Mouse (Mus musculus) kidney, embryonic 15.5 days (tissue): ENCODE results near the gene Cdh4. TPM values are rescaled to one million over a fixed set of nuclear protein-coding genes. Genes with fewer than 3 reads are reported as not detected.
A peak's percentile ranks its signal among the peaks of the same experiment; 100 is the strongest.

ENCODE experiments used
- ATAC-seq: fragments of 200-750 bp; cut with Nextera tagmentation; replicated peaks from 2 replicates; pipeline ENCODE4 v1.8.0; 2017; ENCODE audit warnings: moderate TSS enrichment; ENCODE audit not compliant: low FRiP score
- H3K27ac ChIP-seq: fragments of 300-500 bp; sonication (generic); 2 replicates; pipeline ENCODE4 v1.5.1; 2015; ENCODE audit warnings: mild to moderate bottlenecking, inconsistent platforms
- H3K27me3 ChIP-seq: fragments of 300-500 bp; sonication (generic); 2 replicates; pipeline ENCODE4 v1.6.1; 2015; ENCODE audit warnings: inconsistent platforms
- H3K36me3 ChIP-seq: fragments of 300-500 bp; sonication (generic); 2 replicates; pipeline ENCODE4 v1.6.1; 2015; ENCODE audit warnings: inconsistent platforms
- H3K4me1 ChIP-seq: fragments of 300-500 bp; sonication (generic); 2 replicates; pipeline ENCODE4 v1.6.1; 2015; ENCODE audit warnings: inconsistent platforms
- H3K4me2 ChIP-seq: fragments of 300-500 bp; sonication (generic); 2 replicates; pipeline ENCODE4 v1.6.1; 2015; ENCODE audit warnings: moderate library complexity, mild to moderate bottlenecking, inconsistent platforms
- H3K4me3 ChIP-seq: fragments of 300-500 bp; sonication (generic); replicated peaks from 2 replicates; pipeline ENCODE4 v1.5.1; 2015; ENCODE audit warnings: mild to moderate bottlenecking, inconsistent platforms
- H3K9ac ChIP-seq: fragments of 300-500 bp; sonication (generic); 2 replicates; pipeline ENCODE4 v1.6.1; 2015; ENCODE audit warnings: mild to moderate bottlenecking, inconsistent platforms
- H3K9me3 ChIP-seq: fragments of 300-500 bp; sonication (generic); replicated peaks from 2 replicates; pipeline ENCODE4 v1.6.1; 2016; ENCODE audit warnings: inconsistent platforms
- WGBS: fragments of 180-500 bp; shearing (Covaris S2); methylation state at CpG from one replicate; pipeline ENCODE4 v1.1.7; 2015; ENCODE audit warnings: mixed read lengths; 5-methylcytosine and 5-hydroxymethylcytosine counted together
- polyA plus RNA-seq: library from polyadenylated mRNA; unstranded; fragments of >200 nt; fragmentation: Nextera tagmentation; extraction: Ambion mirVana; gene quantifications from 2 replicates; pipeline ENCODE4 v1.2.1, GENCODE M21; 2015

Gene Cdh4
- polyA plus RNA-seq, 1 experiment from 2014 or later, result 23.2 TPM

DNA sequence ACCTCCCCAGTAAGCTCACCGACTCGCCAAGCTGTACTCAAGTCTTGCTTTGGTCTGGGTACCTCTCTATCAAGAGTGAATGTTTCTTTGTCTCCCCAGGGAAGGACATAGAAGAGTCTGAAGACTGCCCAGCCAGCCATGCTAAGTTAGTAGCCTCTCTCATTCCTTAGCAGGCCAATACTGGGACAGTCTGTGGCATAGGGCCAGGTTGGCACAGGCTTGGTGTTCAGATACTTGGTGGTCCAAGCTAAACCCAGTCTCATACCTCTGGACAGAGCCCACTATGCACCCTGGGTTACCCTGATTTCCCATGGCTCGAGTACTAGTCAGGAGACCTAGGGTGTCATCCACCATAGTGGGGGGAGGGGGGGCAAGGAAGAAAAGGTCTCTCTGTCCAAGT lies 1.1 kb upstream of the Cdh4 start:
- WGBS, result 73% methylated on average over 3 of the region's 3 CpGs
- H3K9me3 ChIP-seq, result no peaks in the 10 kb centered on the region
- no peak overlapping the region for H3K4me3 ChIP-seq
- peaks cover 39% of the 10 kb centered on the region for H3K4me1 ChIP-seq
- H3K27me3 ChIP-seq, result peaks cover 34% of the 10 kb centered on the region
- H3K36me3 ChIP-seq, result no peaks in the 10 kb centered on the region
- ATAC-seq, result no peak
- no peak overlapping the region for H3K9ac ChIP-seq
- H3K4me2 ChIP-seq, result no peak overlapping the region
- no peak overlapping the region for H3K27ac ChIP-seq

DNA sequence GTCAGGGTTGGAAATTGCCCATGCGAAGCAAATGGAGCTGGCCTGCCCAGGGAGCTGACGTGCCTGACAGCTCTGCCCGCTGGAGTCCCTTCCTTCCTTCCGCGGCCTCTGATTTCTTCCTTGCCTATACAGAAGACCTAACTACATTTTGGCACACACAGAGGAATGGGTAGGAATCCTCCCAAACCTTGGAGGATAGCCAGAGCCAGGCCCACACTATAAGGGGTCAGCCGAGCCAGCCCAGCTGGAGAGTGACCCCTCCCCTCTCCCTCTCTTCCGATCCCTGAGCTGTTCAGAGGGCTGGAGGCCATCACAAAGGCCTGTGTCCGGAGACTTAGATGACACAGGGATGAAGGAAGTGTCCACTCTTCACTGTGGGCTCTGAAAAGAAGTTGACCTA lies 514 bp upstream of the Cdh4 start:
- peaks cover 39% of the 10 kb centered on the region for H3K4me1 ChIP-seq
- H3K27ac ChIP-seq, result peak overlapping the region; percentile 83
- WGBS, result 3% methylated on average over 8 of the region's 8 CpGs
- no peaks in the 10 kb centered on the region for H3K9me3 ChIP-seq
- H3K9ac ChIP-seq, result 0 out of 2 replicates have a peak overlapping the region, but pooled peaks have one; percentile 11
- peak overlapping the region; percentile 91 for H3K4me2 ChIP-seq
- ATAC-seq, result peak; percentile 46
- peaks cover 34% of the 10 kb centered on the region for H3K27me3 ChIP-seq
- H3K4me3 ChIP-seq, result peak overlapping the region; percentile 63
- no peaks in the 10 kb centered on the region for H3K36me3 ChIP-seq

DNA sequence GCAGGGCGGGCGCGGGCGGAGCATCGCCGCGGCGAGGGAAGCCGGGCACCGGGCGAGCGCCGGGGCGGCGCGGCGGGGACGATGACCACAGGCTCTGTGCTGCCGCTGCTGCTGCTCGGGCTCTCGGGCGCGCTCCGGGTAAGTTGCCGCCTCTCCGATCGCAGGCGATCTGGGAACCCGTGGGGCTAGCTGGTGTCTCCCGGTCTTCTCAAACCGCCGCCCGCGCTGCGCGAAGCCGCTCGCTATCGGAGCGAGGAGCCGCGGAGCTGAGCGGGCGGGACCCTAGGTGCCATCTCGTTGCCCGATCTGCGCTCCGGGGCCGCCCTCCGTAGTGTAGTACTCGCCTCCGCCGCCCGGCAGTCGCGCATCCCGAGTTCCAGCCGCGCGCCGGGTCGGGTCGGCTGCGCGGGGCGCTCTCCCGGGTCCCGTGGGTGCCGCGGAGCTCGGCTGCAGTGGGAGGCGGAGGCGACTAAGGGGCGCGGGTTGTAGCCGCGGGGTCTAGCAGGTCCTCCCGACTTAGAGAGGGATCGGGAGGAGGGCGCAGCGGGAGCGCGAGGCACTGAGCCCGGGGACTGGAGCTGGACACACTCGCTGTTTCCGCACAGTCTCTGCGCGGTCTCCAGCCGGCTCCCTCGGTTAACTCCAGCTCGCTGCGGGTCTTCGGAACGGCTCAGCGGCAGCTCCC lies 452 bp downstream of the Cdh4 start:
- under 1% methylated on average over 89 of the region's 95 CpGs for whole genome bisulfite sequencing
- Histone ChIP-seq H3K36me3 (no peaks in the 10 kb centered on the region), H3K27me3 (peaks cover 30% of the 10 kb centered on the region), H3K27ac (peak overlapping the region; percentile 83), H3K4me3 (peak overlapping the region; percentile 63), H3K4me2 (peak overlapping the region; percentile 91), H3K4me1 (peaks cover 39% of the 10 kb centered on the region), H3K9me3 (no peaks in the 10 kb centered on the region), H3K9ac (peak overlapping the region; percentile 71)
- peak; percentile 66 for ATAC-seq

DNA sequence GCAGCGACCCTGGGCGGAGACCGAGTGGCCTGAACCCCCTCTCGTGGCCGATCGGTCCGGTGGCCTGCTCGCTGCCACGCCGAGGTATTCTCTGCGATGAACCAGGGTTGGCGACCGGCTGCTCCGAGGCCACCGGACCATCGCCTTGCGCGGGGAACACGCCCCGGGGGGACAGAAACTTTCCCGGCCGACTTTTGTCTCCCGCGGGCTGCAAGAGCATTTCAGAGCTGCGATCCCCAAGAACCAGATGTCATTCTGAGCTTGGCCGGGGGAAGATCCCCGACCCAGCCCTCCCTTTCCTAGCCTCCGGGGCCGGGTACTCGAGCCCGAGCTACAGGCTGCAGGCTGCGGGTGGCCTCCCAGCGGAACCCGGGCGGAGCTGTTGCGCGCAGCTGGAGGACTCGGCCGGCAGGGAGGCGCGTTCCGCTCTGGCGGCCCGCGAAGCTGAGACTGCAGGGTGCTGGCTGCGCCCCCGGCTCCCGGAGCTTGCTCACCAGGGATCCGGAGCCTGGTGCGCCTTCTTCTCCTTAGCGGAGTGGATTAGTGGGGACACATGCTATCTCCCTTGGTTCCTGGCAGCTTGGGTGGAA lies 1.1 kb downstream of the Cdh4 start:
- peak; percentile 80 for ATAC-seq
- H3K27me3 ChIP-seq, result peaks cover 30% of the 10 kb centered on the region
- H3K4me2 ChIP-seq, result peak overlapping the region; percentile 91
- H3K9ac ChIP-seq, result peak overlapping the region; percentile 71
- peaks cover 39% of the 10 kb centered on the region for H3K4me1 ChIP-seq
- H3K36me3 ChIP-seq, result no peaks in the 10 kb centered on the region
- WGBS, result under 1% methylated on average over 51 of the region's 51 CpGs
- H3K9me3 ChIP-seq, result no peaks in the 10 kb centered on the region
- peak overlapping the region; percentile 83 for H3K27ac ChIP-seq
- H3K4me3 ChIP-seq, result peak overlapping the region; percentile 63

DNA sequence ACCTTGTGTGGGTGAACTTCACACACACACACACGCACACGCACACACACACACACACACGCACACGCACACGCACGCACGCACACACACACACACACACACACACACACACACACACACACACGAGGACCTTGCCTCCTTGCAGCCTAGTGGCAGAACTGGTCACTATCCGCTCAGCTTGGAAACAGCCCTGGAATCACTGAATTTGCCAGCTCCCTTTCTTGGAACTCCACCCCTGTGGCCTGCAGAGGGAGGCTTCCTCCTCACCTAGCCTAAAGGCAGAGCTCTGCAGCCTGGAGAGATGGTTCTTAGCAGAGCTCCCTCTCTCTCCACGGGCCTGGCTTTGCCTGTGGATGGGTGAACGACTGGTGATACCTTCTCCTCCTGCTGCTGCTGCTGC lies 1.7 kb downstream of the Cdh4 start:
- 14% methylated on average over 11 of the region's 11 CpGs for WGBS
- no peaks in the 10 kb centered on the region for H3K36me3 ChIP-seq
- H3K27me3 ChIP-seq, result peaks cover 30% of the 10 kb centered on the region
- H3K4me3 ChIP-seq, result peak overlapping the region; percentile 63
- H3K27ac ChIP-seq, result no peak overlapping the region
- peaks cover 39% of the 10 kb centered on the region for H3K4me1 ChIP-seq
- no peaks in the 10 kb centered on the region; the same call in 1 of the 2 replicates for H3K9me3 ChIP-seq
- peak overlapping the region; percentile 91 for H3K4me2 ChIP-seq
- peak overlapping the region; percentile 71; the same call in 1 of the 2 replicates for H3K9ac ChIP-seq
- no peak for ATAC-seq

DNA sequence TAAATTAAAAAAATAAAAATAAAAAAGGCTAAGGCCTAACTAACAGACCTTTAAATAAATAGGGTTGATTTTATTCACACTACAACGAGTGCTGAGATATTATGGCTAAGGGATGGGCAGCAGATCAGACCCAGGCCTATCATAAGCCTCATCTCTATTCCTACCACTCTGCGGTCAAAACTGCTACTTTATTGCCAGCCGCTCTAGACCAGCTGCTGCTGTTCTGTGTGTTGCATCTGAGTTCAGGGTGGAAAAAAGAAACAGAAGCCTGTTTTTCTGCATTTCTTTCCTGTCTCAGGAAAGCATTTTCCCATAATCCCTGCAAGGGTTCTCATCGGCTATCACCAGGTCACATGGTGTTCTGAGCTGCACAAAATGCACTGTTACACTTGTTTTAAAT lies 6.0 kb downstream of the Cdh4 start:
- Histone ChIP-seq H3K4me1 (peaks cover 14% of the 10 kb centered on the region), H3K36me3 (peaks cover 20% of the 10 kb centered on the region), H3K4me2 (no peak overlapping the region), H3K9me3 (no peaks in the 10 kb centered on the region; the same call in 1 of the 2 replicates), H3K27me3 (peaks cover 19% of the 10 kb centered on the region), H3K4me3 (no peak overlapping the region), H3K27ac (no peak overlapping the region), H3K9ac (no peak overlapping the region)
- no peak for ATAC-seq
- WGBS, result 90% methylated on average over 4 of the region's 4 CpGs

DNA sequence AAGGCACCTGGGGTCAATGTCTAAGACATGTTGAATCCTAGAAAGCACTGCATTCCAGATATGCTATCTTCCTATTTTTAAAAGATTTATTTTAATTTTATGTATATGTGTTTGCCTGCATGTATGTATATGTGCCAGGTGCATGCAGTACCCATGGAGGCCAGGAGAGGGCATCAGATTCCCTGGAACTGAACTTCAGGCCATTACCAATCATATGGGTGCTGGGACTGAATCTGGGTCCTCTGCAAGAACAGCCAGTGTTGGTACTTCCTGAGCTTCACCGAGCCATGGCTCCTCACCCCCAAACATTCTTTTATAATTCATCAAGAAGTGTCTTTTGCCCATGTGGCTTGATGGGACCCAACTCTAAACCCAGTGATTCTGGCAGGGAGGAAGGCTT lies 6.8 kb downstream of the Cdh4 start:
- no peaks in the 10 kb centered on the region; the same call in 1 of the 2 replicates for H3K9me3 ChIP-seq
- H3K27me3 ChIP-seq, result peaks cover 15% of the 10 kb centered on the region
- H3K4me1 ChIP-seq, result peaks cover 7% of the 10 kb centered on the region
- H3K4me3 ChIP-seq, result no peak overlapping the region
- H3K27ac ChIP-seq, result no peak overlapping the region
- 92% methylated on average over 1 of the region's 1 CpGs for WGBS
- no peak for ATAC-seq
- H3K4me2 ChIP-seq, result no peak overlapping the region
- no peak overlapping the region for H3K9ac ChIP-seq
- H3K36me3 ChIP-seq, result peaks cover 28% of the 10 kb centered on the region

DNA sequence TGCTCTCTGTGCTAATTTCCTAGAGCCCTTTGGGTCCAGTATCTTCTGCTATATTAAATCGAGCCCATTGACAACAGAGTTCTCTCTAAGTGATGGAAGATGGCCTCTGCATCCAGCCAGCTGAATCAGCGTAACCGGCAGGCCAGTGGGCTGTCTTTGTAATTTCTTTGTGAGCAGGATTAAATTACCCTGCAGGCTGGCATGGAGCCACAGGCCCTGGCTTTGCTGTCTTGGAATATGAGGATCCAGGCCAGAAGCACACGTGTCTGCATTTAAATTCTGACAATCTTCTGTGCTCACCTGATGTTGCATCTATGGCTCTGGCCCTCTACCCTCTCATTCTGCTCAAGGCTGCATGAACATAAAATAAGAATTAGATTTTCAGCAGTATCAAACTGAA lies 17.0 kb downstream of the Cdh4 start:
- no peak for ATAC-seq

DNA sequence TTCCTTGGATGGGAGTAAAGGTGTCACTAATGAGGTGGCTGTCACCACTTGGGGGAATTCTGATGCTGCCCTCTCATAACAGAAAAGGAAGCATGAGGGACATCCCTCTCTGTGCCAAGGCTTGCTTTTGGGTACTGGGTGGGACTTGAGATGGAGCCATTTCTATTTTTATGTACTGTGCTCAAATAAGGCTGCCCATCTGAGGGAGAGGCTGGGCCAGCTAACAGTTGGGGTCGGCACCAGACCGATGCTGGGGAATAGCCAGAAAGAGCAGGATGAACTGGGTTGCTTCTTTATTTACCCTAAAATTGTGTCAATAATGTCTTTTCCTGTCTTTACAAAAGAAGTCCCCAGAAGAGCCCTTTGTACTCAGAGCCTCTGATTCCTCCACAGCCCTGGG lies 17.4 kb downstream of the Cdh4 start:
- no peaks in the 10 kb centered on the region for H3K4me1 ChIP-seq
- no peak overlapping the region for H3K27ac ChIP-seq
- no peaks in the 10 kb centered on the region for H3K27me3 ChIP-seq
- peaks cover 89% of the 10 kb centered on the region for H3K9me3 ChIP-seq
- WGBS, result 90% methylated on average over 2 of the region's 2 CpGs
- no peak overlapping the region for H3K9ac ChIP-seq
- H3K4me2 ChIP-seq, result no peak overlapping the region
- H3K4me3 ChIP-seq, result no peak overlapping the region
- peaks cover 87% of the 10 kb centered on the region for H3K36me3 ChIP-seq
- no peak for ATAC-seq

More for the DNA sequence above, 17.0 kb downstream of the Cdh4 start:
- Histone ChIP-seq H3K36me3 (peaks cover 88% of the 10 kb centered on the region), H3K4me2 (no peak overlapping the region), H3K4me1 (no peaks in the 10 kb centered on the region), H3K9ac (no peak overlapping the region), H3K9me3 (peaks cover 88% of the 10 kb centered on the region), H3K27me3 (no peaks in the 10 kb centered on the region), H3K4me3 (no peak overlapping the region), H3K27ac (no peak overlapping the region)
- WGBS, result 88% methylated on average over 4 of the region's 4 CpGs

DNA sequence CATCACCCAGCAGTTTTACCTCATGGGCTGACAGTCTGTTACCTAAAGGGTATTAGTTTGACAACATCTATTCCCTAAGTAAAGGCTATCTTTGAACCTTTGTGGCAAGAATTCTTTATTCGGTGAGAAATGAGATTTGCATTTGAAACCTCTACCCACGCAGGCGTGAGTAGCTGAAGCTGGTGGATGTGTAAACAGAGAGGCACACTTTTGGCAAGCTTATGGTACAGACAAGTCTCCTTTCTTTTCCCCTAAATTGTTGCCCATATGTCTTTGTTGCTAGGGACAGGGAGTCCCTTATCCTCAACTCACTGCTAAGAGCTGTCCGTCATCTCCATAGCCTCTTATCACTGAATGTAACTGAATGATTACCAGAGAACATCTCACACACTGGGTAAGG lies 21.3 kb downstream of the Cdh4 start:
- Histone ChIP-seq H3K9me3 (peaks cover 73% of the 10 kb centered on the region), H3K4me3 (no peak overlapping the region), H3K27me3 (no peaks in the 10 kb centered on the region), H3K27ac (no peak overlapping the region), H3K9ac (no peak overlapping the region), H3K4me2 (no peak overlapping the region), H3K36me3 (peaks cover 67% of the 10 kb centered on the region), H3K4me1 (no peaks in the 10 kb centered on the region; the same call in 1 of the 2 replicates)
- no peak for ATAC-seq
- WGBS, result 93% methylated on average over 4 of the region's 4 CpGs

DNA sequence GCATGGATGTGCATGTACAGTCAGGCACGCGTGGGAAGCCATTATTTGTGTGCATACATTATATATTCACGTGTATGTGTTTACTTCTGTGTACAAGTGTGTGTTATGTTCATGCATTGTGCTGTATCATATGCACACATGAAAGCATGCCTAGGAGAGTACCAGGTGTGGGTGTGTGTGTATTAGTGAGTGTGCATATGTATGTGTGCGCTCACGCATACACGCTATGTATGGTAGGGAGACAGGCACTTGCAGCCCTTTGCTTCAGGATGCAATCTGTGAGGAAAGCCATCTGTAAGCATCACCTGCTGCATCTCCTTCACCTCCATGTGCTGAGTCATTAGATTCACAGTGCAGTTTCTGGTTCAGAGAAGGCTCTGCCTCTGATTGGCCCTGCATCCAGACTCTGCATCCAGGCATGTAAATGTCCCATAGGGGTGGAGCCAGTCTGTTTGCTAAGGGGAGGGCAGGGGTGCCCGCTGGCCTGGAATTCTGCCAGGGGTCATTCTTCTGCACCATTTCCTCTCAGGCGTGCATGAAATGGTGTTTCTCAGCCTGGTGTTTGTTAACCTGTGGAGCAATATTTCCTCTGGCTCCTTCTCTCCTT lies 25.7 kb downstream of the Cdh4 start:
- Histone ChIP-seq H3K36me3 (peaks cover 29% of the 10 kb centered on the region), H3K4me1 (no peaks in the 10 kb centered on the region; the same call in 1 of the 2 replicates), H3K9me3 (peaks cover 29% of the 10 kb centered on the region), H3K27me3 (no peaks in the 10 kb centered on the region), H3K27ac (peak overlapping the region; percentile 18; the same call in 1 of the 2 replicates), H3K9ac (no peak overlapping the region), H3K4me3 (no peak overlapping the region), H3K4me2 (no peak overlapping the region)
- WGBS, result 79% methylated on average over 8 of the region's 8 CpGs
- ATAC-seq, result peak; percentile 66; the same call in 1 of the 2 replicates

DNA sequence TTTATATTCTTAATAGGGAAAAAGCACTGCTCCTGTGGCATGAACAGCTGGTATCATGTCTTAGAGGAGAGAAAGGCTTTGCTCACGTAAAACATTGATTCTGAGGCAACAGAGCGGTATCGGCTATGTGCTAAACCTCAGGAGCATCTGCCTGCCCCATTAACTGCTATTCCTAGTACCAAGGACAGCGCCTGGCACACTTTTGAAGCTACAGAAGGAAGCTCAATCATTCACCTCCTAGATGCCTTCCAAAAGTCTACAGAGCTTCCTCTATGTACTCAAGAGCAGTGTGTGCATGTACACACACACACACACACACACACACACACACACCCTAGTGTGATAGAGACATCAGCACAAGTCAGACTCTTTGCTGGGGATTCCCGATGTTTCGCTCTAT lies 34.4 kb downstream of the Cdh4 start:
- Histone ChIP-seq H3K4me3 (no peak overlapping the region), H3K27me3 (no peaks in the 10 kb centered on the region), H3K9me3 (no peaks in the 10 kb centered on the region), H3K9ac (no peak overlapping the region), H3K36me3 (no peaks in the 10 kb centered on the region), H3K4me1 (no peaks in the 10 kb centered on the region), H3K27ac (no peak overlapping the region), H3K4me2 (no peak overlapping the region)
- ATAC-seq, result no peak
- WGBS, result 85% methylated on average over 6 of the region's 6 CpGs
